Comparison of ENCODE assay signal across 8 mouse cellular contexts in genomic region chr10:84851981-84852979, GRCm38 (mm10).
DNase-seq lines count a peak whose midpoint lies in the region; ATAC-seq and TF ChIP-seq lines count a peak whose summit lies in the region.

No protein-coding gene starts in this region.

- H3K27me3 ChIP-seq in MEL (ENCODE audit: control insufficient read depth in 1 of 2, insufficient read depth in 2 of 2, low read length in 2 of 2) = peaks cover 0 to 1% of the 10 kb centered on the region in 2 experiments; a peak in 1 of 4 replicates
- H3K27me3 ChIP-seq in midbrain, embryonic 10.5 days (ENCODE audit: low read depth, poor library complexity, severe bottlenecking) = no peaks in the 10 kb centered on the region
- no peaks in the 10 kb centered on the region for H3K27me3 ChIP-seq in stomach, embryonic 15.5 days (replicated peaks)
- no peaks in the 10 kb centered on the region for H3K27me3 ChIP-seq in liver, embryonic 11.5 days (replicated peaks; ENCODE audit: control insufficient read depth, insufficient read depth, low read length)

- no peak for TF ChIP-seq RAD21 in MEL (IDR thresholded peaks at IDR 0.05; ENCODE audit: low read depth, low read length)

- no peak overlapping the region for H3K27ac ChIP-seq in MEL (ENCODE audit: control insufficient read depth, low read depth, low read length)
- peak overlapping the region; percentile 35 for H3K27ac ChIP-seq in midbrain, embryonic 10.5 days (replicated peaks)
- peak overlapping the region; percentile 26; the same call in 1 of the 2 replicates for H3K27ac ChIP-seq in stomach, embryonic 15.5 days
- no peak overlapping the region for H3K27ac ChIP-seq in liver, embryonic 11.5 days (ENCODE audit: low read depth, low read length)

- TF ChIP-seq EP300 in MEL (IDR thresholded peaks at IDR 0.05; ENCODE audit: low read depth in 1 of 2, low read length in 2 of 2) = no peak

- TF ChIP-seq POLR2A in MEL (IDR thresholded peaks at IDR 0.05; ENCODE audit: control insufficient read depth in 1 of 2, insufficient read depth in 1 of 2, low read depth in 1 of 2, low read length in 2 of 2, poor library complexity in 1 of 2) = no peak

- H3K4me2 ChIP-seq in stomach, embryonic 15.5 days = 0 out of 2 replicates have a peak overlapping the region, but pooled peaks have one; percentile 2
- H3K4me2 ChIP-seq in liver, embryonic 11.5 days = no peak overlapping the region

- 81% methylated on average over 12 of the region's 12 CpGs for WGBS in midbrain, embryonic 10.5 days
- 43% methylated on average over 12 of the region's 12 CpGs for WGBS in stomach, embryonic 15.5 days
- WGBS in liver, embryonic 11.5 days = 68% methylated on average over 12 of the region's 12 CpGs

- DNase-seq in MEL (ENCODE audit: low read depth, low spot score) = peak; percentile 6
- DNase-seq in cerebellum, adult 11 months = peak; percentile 89
- DNase-seq in heart, postnatal 25 days (ENCODE audit: low spot score) = peak; percentile 30
- peak; percentile 81 to 87 for DNase-seq in layer of hippocampus, postnatal 10 days (ENCODE audit: low spot score in 2 of 2)
- DNase-seq in midbrain, embryonic 10.5 days (ENCODE audit: low spot score) = no peak
- DNase-seq in liver, embryonic 11.5 days (ENCODE audit: low spot score) = no peak

- no peaks in the 10 kb centered on the region for H3K9me3 ChIP-seq in MEL (replicated peaks; ENCODE audit: insufficient read depth, low read length)
- H3K9me3 ChIP-seq in midbrain, embryonic 10.5 days (replicated peaks) = no peaks in the 10 kb centered on the region
- H3K9me3 ChIP-seq in stomach, embryonic 15.5 days = no peaks in the 10 kb centered on the region
- H3K9me3 ChIP-seq in liver, embryonic 11.5 days (ENCODE audit: control insufficient read depth, low read length) = no peaks in the 10 kb centered on the region

- H3K9ac ChIP-seq in MEL (ENCODE audit: control insufficient read depth, low read depth, low read length, poor library complexity, severe bottlenecking) = no peak overlapping the region
- H3K9ac ChIP-seq in stomach, embryonic 15.5 days = no peak overlapping the region
- H3K9ac ChIP-seq in liver, embryonic 11.5 days (ENCODE audit: low read depth, low read length) = no peak overlapping the region

- H3K4me1 ChIP-seq in MEL (ENCODE audit: control insufficient read depth in 1 of 2, insufficient read depth in 2 of 2, low read length in 2 of 2) = no peaks in the 10 kb centered on the region
- peaks cover 21% of the 10 kb centered on the region for H3K4me1 ChIP-seq in midbrain, embryonic 10.5 days
- H3K4me1 ChIP-seq in stomach, embryonic 15.5 days = peaks cover 5% of the 10 kb centered on the region; the same call in 1 of the 2 replicates
- peaks cover 3% of the 10 kb centered on the region; the same call in 1 of the 2 replicates for H3K4me1 ChIP-seq in liver, embryonic 11.5 days (replicated peaks; ENCODE audit: control insufficient read depth, insufficient read depth, low read length)

- H3K4me3 ChIP-seq in MEL (ENCODE audit: control insufficient read depth in 1 of 2, insufficient read depth in 1 of 2, low read depth in 2 of 2, low read length in 2 of 2) = no peak overlapping the region
- no peak overlapping the region for H3K4me3 ChIP-seq in midbrain, embryonic 10.5 days
- no peak overlapping the region for H3K4me3 ChIP-seq in stomach, embryonic 15.5 days (replicated peaks)
- H3K4me3 ChIP-seq in liver, embryonic 11.5 days (ENCODE audit: low read depth, low read length) = no peak overlapping the region

- peak; percentile 85 for ATAC-seq in frontal cortex, adult (ENCODE audit: low TSS enrichment)
- ATAC-seq in stomach, embryonic 15.5 days (ENCODE audit: insufficient read depth, low FRiP score, low read depth) = peak; percentile 58; the same call in 1 of the 2 replicates
- ATAC-seq in liver, embryonic 11.5 days (replicated peaks; ENCODE audit: low FRiP score) = no peak

- intact Hi-C loops in heart, postnatal 25 days (cut with DNase I) = loop anchor here (5.0 kb wide), 1 partner anchor 75 kb away; no protein-coding TSS in a partner anchor

- no peaks in the 10 kb centered on the region for H3K79me2 ChIP-seq in MEL (ENCODE audit: control insufficient read depth, insufficient read depth, low read length, poor library complexity)

- no peak for TF ChIP-seq CTCF in MEL (IDR thresholded peaks at IDR 0.05 in 2 of 3, conservative IDR thresholded peaks at IDR 0.05 in 1 of 3; ENCODE audit: control insufficient read depth in 1 of 3, insufficient read depth in 1 of 3, low read depth in 2 of 3, low read length in 3 of 3, poor library complexity in 1 of 3, severe bottlenecking in 1 of 3)

- no peaks in the 10 kb centered on the region for H3K36me3 ChIP-seq in MEL (ENCODE audit: control insufficient read depth in 1 of 2, insufficient read depth in 2 of 2, low read length in 2 of 2)
- H3K36me3 ChIP-seq in midbrain, embryonic 10.5 days = peaks cover 98% of the 10 kb centered on the region
- no peaks in the 10 kb centered on the region for H3K36me3 ChIP-seq in stomach, embryonic 15.5 days
- H3K36me3 ChIP-seq in liver, embryonic 11.5 days (ENCODE audit: control insufficient read depth, insufficient read depth, low read length) = no peaks in the 10 kb centered on the region

TF ChIP-seq in MEL, 35 proteins besides CTCF, POLR2A, EP300 and RAD21:
- TF ChIP-seq MEF2A (IDR thresholded peaks at IDR 0.05; ENCODE audit: extremely low read depth, insufficient replicate concordance, low read depth, low read length, poor library complexity, severe bottlenecking) (no peak), POLR2AphosphoS2 (IDR thresholded peaks at IDR 0.05; ENCODE audit: low read length) (no peak), POLR2AphosphoS5 (IDR thresholded peaks at IDR 0.05; ENCODE audit: borderline replicate concordance, low read depth, low read length) (no peak), CHD1 (IDR thresholded peaks at IDR 0.05; ENCODE audit: low read depth, low read length) (no peak), MAZ (IDR thresholded peaks at IDR 0.05; ENCODE audit: low read depth, low read length) (no peak)

Comparison
In these comparisons a context has a peak if more than half of its experiments do, and no peak if none do; other contexts are left out.
1. DNase-seq: peak in MEL (single experiment), cerebellum, adult 11 months (single experiment), heart, postnatal 25 days (single experiment) and layer of hippocampus, postnatal 10 days (2 of 2); none in midbrain, embryonic 10.5 days (single experiment) and liver, embryonic 11.5 days (single experiment).
2. H3K27ac ChIP-seq: peak in midbrain, embryonic 10.5 days (single experiment) and stomach, embryonic 15.5 days (single experiment); none in MEL (single experiment) and liver, embryonic 11.5 days (single experiment).